Mouse (Mus musculus) megakaryocyte progenitor cell, adult 5-6 weeks (primary cell): ENCODE results near the gene Chchd1. TPM values are rescaled to one million over a fixed set of nuclear protein-coding genes. Genes with fewer than 3 reads are reported as not detected.

Experiments used
- ATAC-seq: replicated peaks from 2 replicates; pipeline ENCODE4 v1.8.0; 2016; ENCODE audit warnings: mild to moderate bottlenecking, moderate TSS enrichment, inconsistent platforms; ENCODE audit not compliant: poor library complexity
- total RNA-seq, 2 experiments: library from RNA; stranded (forward) in 1 of 2; stranded (reverse) in 1 of 2; fragments of 157-497, 149-512 nt in 1 of 2; fragments of 200-1000 nt in 1 of 2; gene quantifications; 2 replicates each; pipeline versions ENCODE4 v1.2.3 to v1.2.4; 2015 to 2017

Gene Chchd1
- total RNA-seq (2015) (163 and 169 TPM in 2 replicates), total RNA-seq (2017) (104 and 110 TPM in 2 replicates)

GRCm38 (mm10) chr14:20702741-20703381, at the start of gene Chchd1:
Chchd1 (plus strand) TSS chr14:20703006.
- ATAC-seq, result peak; percentile 84

- ATAC-seq, result peak; percentile 73
Observed at GRCm38 (mm10) chr14:20654690-20655421, 48.0 kb upstream of the Chchd1 start.

- no peak for ATAC-seq
Observed at GRCm38 (mm10) chr14:20655731-20656130, 47.1 kb upstream of the Chchd1 start.

GRCm38 (mm10) chr14:20656361-20656760, 46.4 kb upstream of the Chchd1 start, which contains the start of gene Myoz1:
Myoz1 (minus strand) TSS chr14:20656540.
- ATAC-seq, result no peak

GRCm38 (mm10) chr14:20658326-20658725, 44.5 kb upstream of the Chchd1 start:
- peak; percentile 41; the same call in 1 of the 2 replicates for ATAC-seq

- ATAC-seq, result no peak
Observed at GRCm38 (mm10) chr14:20658902-20659301, 43.9 kb upstream of the Chchd1 start.

- no peak for ATAC-seq
Observed at GRCm38 (mm10) chr14:20659687-20660086, 43.1 kb upstream of the Chchd1 start.

- peak; percentile 98 for ATAC-seq
Observed at GRCm38 (mm10) chr14:20660827-20661660, 41.8 kb upstream of the Chchd1 start.

GRCm38 (mm10) chr14:20661661-20662331, 41.0 kb upstream of the Chchd1 start:
- no peak for ATAC-seq

- ATAC-seq, result no peak
Observed at GRCm38 (mm10) chr14:20662740-20663139, 40.1 kb upstream of the Chchd1 start.

- no peak for ATAC-seq
Observed at GRCm38 (mm10) chr14:20663601-20664000, 39.2 kb upstream of the Chchd1 start.

GRCm38 (mm10) chr14:20664436-20664835, 38.4 kb upstream of the Chchd1 start:
- no peak for ATAC-seq

GRCm38 (mm10) chr14:20667469-20667868, 35.3 kb upstream of the Chchd1 start:
- ATAC-seq, result no peak

- ATAC-seq, result no peak
Observed at GRCm38 (mm10) chr14:20668154-20668810, 34.5 kb upstream of the Chchd1 start, which contains the start of gene Synpo2l. Synpo2l (minus strand) TSS chr14:20668354.

- peak; percentile 27; the same call in 1 of the 2 replicates for ATAC-seq
Observed at GRCm38 (mm10) chr14:20672990-20673389, 29.8 kb upstream of the Chchd1 start.

GRCm38 (mm10) chr14:20673735-20674063, 29.1 kb upstream of the Chchd1 start:
- peak; percentile 52 for ATAC-seq

- peak; percentile 93 for ATAC-seq
Observed at GRCm38 (mm10) chr14:20674064-20674833, 28.6 kb upstream of the Chchd1 start, which contains the start of gene Sec24c. Sec24c (plus strand) TSS chr14:20674308.

GRCm38 (mm10) chr14:20677906-20678305, 24.9 kb upstream of the Chchd1 start:
- no peak for ATAC-seq

GRCm38 (mm10) chr14:20681742-20682141, 21.1 kb upstream of the Chchd1 start:
- ATAC-seq, result no peak
